Mouse (Mus musculus): ENCODE results near the gene Elovl5. TPM values are rescaled to one million over a fixed set of nuclear protein-coding genes. Genes with fewer than 3 reads are reported as not detected.

Elovl5 gene
- polyA plus RNA-seq, 1 experiment: 88.7 TPM

DNA sequence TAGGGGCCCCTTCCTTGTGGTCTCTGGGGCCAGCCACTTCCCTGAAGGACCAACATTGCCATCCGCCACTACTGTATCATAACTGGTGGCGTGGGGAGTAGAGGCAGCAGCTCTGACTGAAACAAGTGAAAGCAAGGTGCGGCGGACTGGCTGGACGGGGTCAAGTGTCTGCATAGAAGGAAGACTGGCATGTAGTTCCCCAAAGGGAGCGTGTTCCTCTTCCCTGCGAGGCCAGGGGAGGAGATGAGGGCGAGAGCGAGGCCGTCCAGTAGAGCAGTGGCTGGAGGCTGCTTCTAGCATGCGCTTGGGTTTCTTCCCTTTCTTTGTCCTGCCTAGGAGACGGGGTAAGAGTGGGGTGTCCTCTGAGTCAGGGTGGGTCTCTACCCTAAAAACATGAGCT is 42.6 kb downstream of the Elovl5 start:
- Histone ChIP-seq H3K4me1 (ENCODE audit: control insufficient read depth, insufficient read depth, low read length) (peaks cover 5% of the 10 kb centered on the region), H3K4me3 (ENCODE audit: insufficient read depth, low read length) (no peak overlapping the region), H3K27ac (ENCODE audit: insufficient read depth, low read length) (no peak overlapping the region)
- TF ChIP-seq CTCF (IDR thresholded peaks at IDR 0.05; ENCODE audit: extremely low read depth, insufficient read depth, low read length): no peak
- no peak for TF ChIP-seq POLR2A (IDR thresholded peaks at IDR 0.05; ENCODE audit: extremely low read depth, insufficient read depth, low read length)

DNA sequence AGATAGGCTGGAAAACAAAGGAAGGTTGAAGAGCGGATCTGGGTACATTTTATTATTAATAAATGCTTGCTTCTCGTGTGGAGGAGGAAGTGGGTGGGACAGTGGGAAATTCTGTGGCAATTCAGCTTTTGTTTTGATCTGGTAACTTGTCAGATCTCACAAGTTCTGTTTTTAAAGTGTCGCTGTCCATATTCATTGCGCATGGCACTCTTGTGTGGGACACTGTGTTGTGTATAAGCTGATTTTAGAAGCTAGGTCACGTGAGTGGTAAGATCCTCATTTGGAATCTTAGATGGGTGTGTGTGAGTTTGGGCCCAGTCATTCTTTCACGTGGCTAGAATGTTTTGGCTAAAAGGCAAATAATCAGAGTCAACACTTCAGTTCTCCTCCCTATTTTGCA is 44.2 kb downstream of the Elovl5 start:
- no peak overlapping the region for H3K27ac ChIP-seq (ENCODE audit: insufficient read depth, low read length)
- no peak overlapping the region for H3K4me3 ChIP-seq (ENCODE audit: insufficient read depth, low read length)
- peaks cover 6% of the 10 kb centered on the region for H3K4me1 ChIP-seq (ENCODE audit: control insufficient read depth, insufficient read depth, low read length)
- TF ChIP-seq POLR2A (IDR thresholded peaks at IDR 0.05; ENCODE audit: extremely low read depth, insufficient read depth, low read length): no peak
- TF ChIP-seq CTCF (IDR thresholded peaks at IDR 0.05; ENCODE audit: extremely low read depth, insufficient read depth, low read length): no peak

DNA sequence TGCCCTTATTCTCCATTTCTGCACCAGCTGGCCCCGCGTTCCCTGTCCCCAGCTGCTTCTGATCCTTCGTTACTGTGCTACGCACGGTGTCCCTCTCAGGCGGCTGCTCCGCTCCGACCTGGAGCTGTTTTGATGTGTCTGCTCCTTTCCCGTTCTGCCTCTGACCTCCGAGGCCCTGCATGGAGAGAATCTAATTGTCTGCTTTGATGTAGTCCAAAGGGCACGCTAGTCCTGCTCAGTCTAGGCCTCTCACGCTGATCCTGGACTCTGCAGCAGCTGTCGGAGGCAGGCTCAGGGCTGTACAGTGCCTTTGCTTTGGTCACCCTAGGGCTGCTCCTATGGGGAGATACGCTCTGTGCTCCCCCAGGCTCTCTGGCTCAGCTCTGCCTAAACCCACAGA is 46.9 kb downstream of the Elovl5 start:
- no peak for TF ChIP-seq CTCF (IDR thresholded peaks at IDR 0.05; ENCODE audit: extremely low read depth, insufficient read depth, low read length)
- TF ChIP-seq POLR2A (IDR thresholded peaks at IDR 0.05; ENCODE audit: extremely low read depth, insufficient read depth, low read length): no peak
- Histone ChIP-seq H3K4me3 (ENCODE audit: insufficient read depth, low read length) (no peak overlapping the region), H3K4me1 (ENCODE audit: control insufficient read depth, insufficient read depth, low read length) (peaks cover 17% of the 10 kb centered on the region), H3K27ac (ENCODE audit: insufficient read depth, low read length) (no peak overlapping the region)

DNA sequence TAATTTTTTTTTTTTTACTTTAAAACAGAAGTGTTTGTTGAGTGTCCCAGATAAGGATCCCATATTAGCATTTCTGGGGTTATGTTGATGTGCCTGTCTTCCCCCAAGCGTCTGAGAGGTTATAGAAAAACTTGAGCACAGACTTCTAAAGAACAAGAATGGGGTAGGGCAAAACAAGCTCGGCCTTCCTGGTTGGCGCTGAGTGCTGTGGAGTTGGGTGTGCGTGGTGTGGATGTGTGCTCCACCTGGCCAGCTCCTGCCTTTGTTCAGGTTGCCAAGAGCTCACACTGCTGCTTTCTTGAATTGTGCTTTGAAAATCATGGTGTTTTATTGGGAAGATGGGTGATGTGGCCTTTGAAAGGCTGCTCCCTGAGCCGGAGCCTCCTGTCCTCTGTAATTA is 48.1 kb downstream of the Elovl5 start:
- TF ChIP-seq POLR2A (IDR thresholded peaks at IDR 0.05; ENCODE audit: extremely low read depth, insufficient read depth, low read length) (no peak), CTCF (IDR thresholded peaks at IDR 0.05; ENCODE audit: extremely low read depth, insufficient read depth, low read length) (no peak)
- Histone ChIP-seq H3K27ac (ENCODE audit: insufficient read depth, low read length) (no peak overlapping the region), H3K4me1 (ENCODE audit: control insufficient read depth, insufficient read depth, low read length) (peaks cover 17% of the 10 kb centered on the region), H3K4me3 (ENCODE audit: insufficient read depth, low read length) (no peak overlapping the region)

DNA sequence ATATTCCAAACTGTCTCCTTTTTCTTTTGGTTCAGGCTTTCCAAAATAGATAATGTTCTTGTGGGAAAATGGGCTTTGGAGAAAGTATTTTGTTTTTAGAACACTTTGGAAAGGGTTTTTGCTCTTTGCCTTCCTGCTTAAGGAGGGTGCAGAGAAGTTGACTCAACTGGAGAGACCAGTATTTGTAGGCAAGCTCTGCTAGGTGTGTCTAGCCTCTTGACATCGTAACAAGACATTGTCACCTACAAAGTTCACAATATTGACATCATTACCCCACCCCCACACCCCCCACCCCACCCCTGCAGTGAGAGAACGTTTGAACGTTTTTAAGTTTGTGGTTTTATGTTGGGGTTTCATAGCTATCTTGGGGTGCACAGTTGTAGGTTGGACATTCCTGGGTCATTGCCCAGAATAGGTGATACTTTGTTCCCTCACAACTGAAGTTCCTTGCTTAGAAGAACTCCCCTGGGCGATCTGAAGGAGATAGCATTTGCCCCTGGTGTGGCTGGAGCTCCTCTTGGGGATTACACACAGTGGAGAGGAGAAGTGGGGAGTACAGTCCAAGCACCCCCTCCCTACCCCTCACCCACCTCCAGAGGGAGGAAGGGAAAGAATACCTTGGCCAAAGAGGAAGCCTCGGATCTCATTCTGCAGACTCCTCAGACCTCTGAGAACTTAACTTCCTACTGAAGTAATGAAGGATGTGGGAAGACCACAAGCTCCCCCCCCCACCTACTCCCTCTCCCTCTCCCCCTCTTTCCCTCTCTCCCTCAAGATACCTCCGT is 48.8 kb downstream of the Elovl5 start:
- H3K4me1 ChIP-seq (ENCODE audit: control insufficient read depth, insufficient read depth, low read length): peaks cover 19% of the 10 kb centered on the region
- no peak for TF ChIP-seq CTCF (IDR thresholded peaks at IDR 0.05; ENCODE audit: extremely low read depth, insufficient read depth, low read length)
- no peak for TF ChIP-seq POLR2A (IDR thresholded peaks at IDR 0.05; ENCODE audit: extremely low read depth, insufficient read depth, low read length)
- H3K4me3 ChIP-seq (ENCODE audit: insufficient read depth, low read length): no peak overlapping the region
- H3K27ac ChIP-seq (ENCODE audit: insufficient read depth, low read length): no peak overlapping the region

DNA sequence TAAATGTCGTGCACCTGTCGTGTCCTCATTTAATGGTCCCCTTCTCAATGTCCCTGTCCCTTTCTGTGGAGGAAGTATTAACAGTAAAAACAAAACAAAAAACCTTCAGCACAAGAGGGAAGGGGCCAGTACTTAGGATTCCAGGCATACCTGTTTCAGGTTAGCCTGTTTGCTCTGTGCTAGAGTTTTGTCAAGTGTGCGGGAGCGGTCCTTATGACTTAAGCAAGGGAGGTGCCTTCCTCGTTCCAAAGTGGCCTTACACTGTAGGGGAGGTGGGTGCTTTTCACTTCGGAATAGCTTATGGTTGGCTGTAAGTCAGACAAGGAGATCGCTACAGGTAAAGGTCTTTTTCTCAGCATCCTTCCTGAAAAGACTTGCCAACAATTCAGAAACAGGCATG is 49.7 kb downstream of the Elovl5 start:
- Histone ChIP-seq H3K4me1 (ENCODE audit: control insufficient read depth, insufficient read depth, low read length) (peaks cover 21% of the 10 kb centered on the region), H3K4me3 (ENCODE audit: insufficient read depth, low read length) (no peak overlapping the region), H3K27ac (ENCODE audit: insufficient read depth, low read length) (no peak overlapping the region)
- no peak for TF ChIP-seq POLR2A (IDR thresholded peaks at IDR 0.05; ENCODE audit: extremely low read depth, insufficient read depth, low read length)
- no peak for TF ChIP-seq CTCF (IDR thresholded peaks at IDR 0.05; ENCODE audit: extremely low read depth, insufficient read depth, low read length)

DNA sequence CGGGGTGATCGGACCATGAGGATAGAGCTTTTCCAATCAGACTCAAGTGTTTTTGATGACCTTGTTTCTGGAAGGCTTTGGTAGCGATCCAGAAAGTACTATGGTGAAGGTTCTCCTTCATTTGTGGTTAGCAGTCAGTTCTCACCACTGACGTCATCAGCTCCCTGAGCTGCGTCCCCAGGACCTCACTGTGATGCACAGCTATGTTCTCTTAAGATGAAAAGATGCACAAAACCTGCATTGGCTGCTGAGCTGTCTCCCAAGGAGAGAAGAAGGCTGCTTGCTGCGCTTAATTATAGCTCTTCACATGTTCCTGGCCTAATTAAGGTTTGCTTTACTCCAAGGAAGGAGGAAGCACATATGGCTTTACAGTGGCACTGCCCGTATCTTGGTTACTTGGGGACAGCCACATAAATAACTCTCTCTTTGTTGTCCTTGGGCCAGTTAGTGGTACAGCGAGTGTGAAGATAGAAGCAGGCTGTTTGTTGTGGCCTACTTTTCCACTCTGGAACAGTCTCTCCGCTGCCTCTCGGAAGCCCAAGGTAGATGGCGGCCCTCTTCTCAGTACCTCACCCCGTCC is 50.5 kb downstream of the Elovl5 start:
- no peak overlapping the region for H3K4me3 ChIP-seq (ENCODE audit: insufficient read depth, low read length)
- no peak for TF ChIP-seq POLR2A (IDR thresholded peaks at IDR 0.05; ENCODE audit: extremely low read depth, insufficient read depth, low read length)
- no peak for TF ChIP-seq CTCF (IDR thresholded peaks at IDR 0.05; ENCODE audit: extremely low read depth, insufficient read depth, low read length)
- peaks cover 21% of the 10 kb centered on the region for H3K4me1 ChIP-seq (ENCODE audit: control insufficient read depth, insufficient read depth, low read length)
- no peak overlapping the region for H3K27ac ChIP-seq (ENCODE audit: insufficient read depth, low read length)

DNA sequence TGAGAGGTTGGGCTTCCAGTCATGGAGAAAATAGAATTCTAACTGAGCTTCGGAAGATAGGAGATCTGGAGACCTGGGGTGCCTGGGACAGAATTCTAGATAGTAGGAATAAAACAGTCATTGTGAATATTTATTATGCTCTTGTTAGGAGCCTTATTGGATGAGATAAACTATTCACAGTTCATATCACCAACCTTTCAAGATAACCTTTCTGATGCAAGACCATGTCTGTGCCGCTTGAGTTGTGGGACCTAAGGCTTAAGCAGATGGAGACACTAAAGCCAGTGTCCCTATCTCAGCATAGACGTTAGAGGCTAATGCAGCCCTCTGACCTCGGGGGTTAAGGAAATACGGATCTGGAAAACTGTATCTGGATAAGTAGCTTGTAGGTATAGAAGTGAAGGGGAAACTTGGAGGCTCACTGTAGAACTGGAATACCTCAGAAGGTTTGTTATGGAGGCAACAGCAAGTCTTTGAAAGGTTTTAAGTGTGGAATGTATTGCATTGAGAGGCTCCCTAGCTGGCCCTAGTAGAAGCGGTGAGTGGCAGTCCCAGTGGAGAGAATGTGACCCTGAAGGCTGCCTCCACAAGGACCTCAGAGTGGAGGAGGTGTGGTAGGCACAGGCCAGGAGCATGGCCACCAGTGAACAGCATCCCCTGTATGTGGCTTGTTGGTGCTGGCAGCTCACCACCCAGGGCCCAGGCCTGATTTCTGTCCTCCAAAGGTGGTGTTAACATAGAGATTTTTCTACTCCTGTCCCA is 52.2 kb downstream of the Elovl5 start:
- Histone ChIP-seq H3K27ac (ENCODE audit: insufficient read depth, low read length) (no peak overlapping the region), H3K4me1 (ENCODE audit: control insufficient read depth, insufficient read depth, low read length) (peaks cover 21% of the 10 kb centered on the region), H3K4me3 (ENCODE audit: insufficient read depth, low read length) (no peak overlapping the region)
- TF ChIP-seq CTCF (IDR thresholded peaks at IDR 0.05; ENCODE audit: extremely low read depth, insufficient read depth, low read length) (no peak), POLR2A (IDR thresholded peaks at IDR 0.05; ENCODE audit: extremely low read depth, insufficient read depth, low read length) (no peak)

DNA sequence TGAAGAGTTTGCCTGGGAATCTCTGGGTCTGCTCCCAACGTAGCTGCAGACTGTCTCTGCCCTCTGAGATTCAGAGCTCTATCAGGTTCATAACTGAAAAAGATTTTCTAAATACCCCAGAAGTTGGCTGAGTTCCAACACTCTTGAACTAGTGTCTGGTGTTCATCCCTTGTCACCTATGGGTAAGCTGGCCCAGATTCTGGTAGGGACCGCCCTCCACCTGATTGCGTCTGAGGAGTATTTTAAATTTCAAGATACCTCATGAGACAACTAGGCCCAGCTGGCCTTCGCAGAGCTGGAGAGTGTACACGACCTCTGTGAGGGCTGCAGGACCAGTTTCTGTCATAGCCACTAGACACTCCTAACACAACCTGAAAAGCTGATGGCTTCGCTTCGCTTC is 61.8 kb downstream of the Elovl5 start:
- no peak overlapping the region for H3K4me3 ChIP-seq (ENCODE audit: insufficient read depth, low read length)
- H3K27ac ChIP-seq (ENCODE audit: insufficient read depth, low read length): no peak overlapping the region
- H3K4me1 ChIP-seq (ENCODE audit: control insufficient read depth, insufficient read depth, low read length): no peaks in the 10 kb centered on the region
- TF ChIP-seq POLR2A (IDR thresholded peaks at IDR 0.05; ENCODE audit: extremely low read depth, insufficient read depth, low read length) (no peak), CTCF (IDR thresholded peaks at IDR 0.05; ENCODE audit: extremely low read depth, insufficient read depth, low read length) (no peak)

All from cortical plate, adult 2 months (tissue).